Mouse (Mus musculus) forebrain, embryonic 15.5 days (tissue): ENCODE measurements around the gene Crocc2. TPM values are rescaled to one million over a fixed set of nuclear protein-coding genes. Genes with fewer than 3 reads are reported as not detected.
"Not testable (repeated sequence)": the region's sequence is repeated elsewhere in the genome, so short reads cannot be mapped to it uniquely, and the experiment has no call there.

Experiments used
- ATAC-seq: fragments of 200-750 bp; cut with Nextera tagmentation; replicated peaks from 2 replicates; pipeline ENCODE4 v1.8.0; 2017; ENCODE audit warnings: mild to moderate bottlenecking, moderate TSS enrichment, moderate library complexity
- H3K27ac ChIP-seq: fragments of 300-500 bp; sonication (generic); replicated peaks from 2 replicates; pipeline ENCODE4 v1.5.1; 2015; ENCODE audit warnings: mild to moderate bottlenecking, inconsistent platforms
- H3K27me3 ChIP-seq: fragments of 300-500 bp; sonication (generic); 2 replicates; pipeline ENCODE4 v1.6.1; 2015; ENCODE audit warnings: inconsistent platforms
- H3K36me3 ChIP-seq: fragments of 300-500 bp; sonication (generic); 2 replicates; pipeline ENCODE4 v1.6.1; 2015; ENCODE audit warnings: mild to moderate bottlenecking, inconsistent platforms
- H3K4me1 ChIP-seq: fragments of 300-500 bp; sonication (generic); 2 replicates; pipeline ENCODE4 v1.6.1; 2015; ENCODE audit warnings: inconsistent platforms
- H3K4me2 ChIP-seq: fragments of 300-500 bp; sonication (generic); replicated peaks from 2 replicates; pipeline ENCODE4 v1.6.1; 2015; ENCODE audit warnings: mild to moderate bottlenecking, inconsistent platforms
- H3K4me3 ChIP-seq: fragments of 300-500 bp; sonication (generic); 2 replicates; pipeline ENCODE4 v1.5.1; 2015; ENCODE audit warnings: mild to moderate bottlenecking, inconsistent platforms
- H3K9ac ChIP-seq: fragments of 300-500 bp; sonication (generic); replicated peaks from 2 replicates; pipeline ENCODE4 v1.6.1; 2015; ENCODE audit warnings: mild to moderate bottlenecking, inconsistent platforms
- H3K9me3 ChIP-seq: fragments of 300-500 bp; sonication (generic); 2 replicates; pipeline ENCODE4 v1.6.1; 2016; ENCODE audit warnings: inconsistent platforms
- WGBS: fragments of 180-500 bp; shearing (Covaris S2); methylation state at CpG from one replicate; pipeline ENCODE4 v1.1.7; 2015; ENCODE audit warnings: mixed read lengths; 5-methylcytosine and 5-hydroxymethylcytosine counted together
- polyA plus RNA-seq: library from polyadenylated mRNA; unstranded; fragments of >200 nt; fragmentation: Nextera tagmentation; extraction: Ambion mirVana; gene quantifications from 2 replicates; pipeline ENCODE4 v1.2.1, GENCODE M21; 2015

Gene Crocc2
- polyA plus RNA-seq, 1 experiment from 2014 or later = 0.38 TPM

- ATAC-seq = no peak
- H3K4me3 ChIP-seq = no peak overlapping the region
- no peaks in the 10 kb centered on the region for H3K36me3 ChIP-seq
- no peak overlapping the region for H3K27ac ChIP-seq
- 90% methylated on average over 11 of the region's 11 CpGs for WGBS
- no peak overlapping the region for H3K4me2 ChIP-seq
- no peaks in the 10 kb centered on the region for H3K4me1 ChIP-seq
- no peak overlapping the region for H3K9ac ChIP-seq
- H3K9me3 ChIP-seq = no peaks in the 10 kb centered on the region
- no peaks in the 10 kb centered on the region for H3K27me3 ChIP-seq
These were observed 2.0 kb upstream of the Crocc2 start for GRCm38 (mm10) chr1:93166346-93167079.

DNA sequence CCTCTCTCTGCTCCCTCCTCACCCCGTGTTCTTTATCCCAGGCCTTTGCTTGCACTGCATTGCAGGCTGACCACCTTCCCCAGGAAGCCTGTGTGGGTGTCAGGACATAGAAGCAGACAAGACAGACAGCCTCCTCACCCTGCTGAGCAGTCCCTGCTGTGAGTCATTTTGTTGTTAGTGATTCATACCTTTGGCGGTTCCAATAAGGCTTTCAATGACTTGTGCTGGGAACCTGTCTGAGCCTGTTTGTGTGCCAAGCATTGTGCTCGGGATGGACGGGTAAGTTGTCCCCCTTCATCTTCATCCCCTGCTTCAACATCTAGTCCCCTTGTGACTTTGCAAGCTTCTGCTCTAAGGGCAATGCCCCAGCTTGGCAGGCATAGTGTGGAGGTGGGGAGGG, 5.1 kb downstream of the Crocc2 start:
- no peak for ATAC-seq
- Histone ChIP-seq H3K4me3 (no peak overlapping the region), H3K27me3 (no peaks in the 10 kb centered on the region), H3K36me3 (no peaks in the 10 kb centered on the region), H3K4me1 (peaks cover 11% of the 10 kb centered on the region), H3K9me3 (no peaks in the 10 kb centered on the region), H3K4me2 (no peak overlapping the region), H3K9ac (no peak overlapping the region), H3K27ac (no peak overlapping the region)
- 65% methylated on average over 4 of the region's 4 CpGs for WGBS

- Histone ChIP-seq H3K36me3 (no peaks in the 10 kb centered on the region), H3K9me3 (no peaks in the 10 kb centered on the region), H3K4me3 (no peak overlapping the region), H3K4me2 (no peak overlapping the region), H3K27me3 (no peaks in the 10 kb centered on the region), H3K9ac (no peak overlapping the region), H3K4me1 (peaks cover 11% of the 10 kb centered on the region), H3K27ac (no peak overlapping the region)
- 3% methylated on average over 4 of the region's 4 CpGs for WGBS
- peak; percentile 56 for ATAC-seq
These were observed 5.9 kb downstream of the Crocc2 start for GRCm38 (mm10) chr1:93174399-93174798.

- no peaks in the 10 kb centered on the region for H3K36me3 ChIP-seq
- H3K9me3 ChIP-seq = no peaks in the 10 kb centered on the region
- H3K4me3 ChIP-seq = peak overlapping the region; percentile 45; the same call in 1 of the 2 replicates
- H3K9ac ChIP-seq = no peak overlapping the region
- no peak overlapping the region for H3K27ac ChIP-seq
- H3K4me2 ChIP-seq = peak overlapping the region; percentile 90
- peaks cover 11% of the 10 kb centered on the region for H3K4me1 ChIP-seq
- 24% methylated on average over 6 of the region's 6 CpGs for WGBS
- no peaks in the 10 kb centered on the region for H3K27me3 ChIP-seq
- ATAC-seq = no peak; the same call in 1 of the 2 replicates
These were observed 7.3 kb downstream of the Crocc2 start for GRCm38 (mm10) chr1:93175849-93176248.

GRCm38 (mm10) chr1:93176525-93177332, 8.2 kb downstream of the Crocc2 start:
- Histone ChIP-seq H3K4me3 (peak overlapping the region; percentile 45), H3K36me3 (no peaks in the 10 kb centered on the region), H3K9me3 (no peaks in the 10 kb centered on the region), H3K9ac (peak overlapping the region; percentile 55), H3K27ac (no peak overlapping the region), H3K27me3 (no peaks in the 10 kb centered on the region), H3K4me1 (peaks cover 11% of the 10 kb centered on the region), H3K4me2 (peak overlapping the region; percentile 90)
- WGBS = 3% methylated on average over 44 of the region's 44 CpGs
- peak; percentile 82 for ATAC-seq

DNA sequence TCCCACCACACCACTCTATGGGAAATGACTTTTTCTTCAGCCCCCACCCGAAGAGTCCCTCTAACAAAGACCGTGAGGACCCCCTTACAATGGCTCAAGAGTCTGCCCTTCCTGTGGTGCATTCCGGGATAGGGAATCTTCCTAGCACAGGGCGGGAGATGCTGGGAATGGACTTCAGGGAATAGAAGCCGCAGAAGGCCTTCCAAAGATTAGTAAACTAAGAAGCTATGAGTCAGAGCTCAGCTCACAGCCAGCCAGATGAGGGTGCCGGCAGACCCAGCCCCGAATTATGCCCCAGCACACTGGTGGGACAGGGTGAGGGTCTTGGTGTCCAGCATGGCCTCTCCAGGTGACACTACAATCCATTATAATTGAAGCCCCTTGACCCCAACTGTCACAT, 13.8 kb downstream of the Crocc2 start:
- Histone ChIP-seq H3K4me3 (no peak overlapping the region), H3K27me3 (no peaks in the 10 kb centered on the region), H3K4me2 (no peak overlapping the region), H3K9ac (no peak overlapping the region), H3K36me3 (no peaks in the 10 kb centered on the region), H3K27ac (no peak overlapping the region), H3K9me3 (no peaks in the 10 kb centered on the region), H3K4me1 (0 out of 2 replicates have a peak, but pooled peaks cover 5% of the 10 kb centered on the region)
- no peak for ATAC-seq
- WGBS = 87% methylated on average over 7 of the region's 7 CpGs

- Histone ChIP-seq H3K4me2 (no peak overlapping the region), H3K9me3 (no peaks in the 10 kb centered on the region), H3K27ac (no peak overlapping the region), H3K36me3 (no peaks in the 10 kb centered on the region), H3K27me3 (no peaks in the 10 kb centered on the region), H3K4me1 (0 out of 2 replicates have a peak, but pooled peaks cover 5% of the 10 kb centered on the region), H3K4me3 (no peak overlapping the region), H3K9ac (no peak overlapping the region)
- peak; percentile 76 for ATAC-seq
- 60% methylated on average over 14 of the region's 14 CpGs for WGBS
These were observed 15.7 kb downstream of the Crocc2 start for GRCm38 (mm10) chr1:93184071-93184828.

DNA sequence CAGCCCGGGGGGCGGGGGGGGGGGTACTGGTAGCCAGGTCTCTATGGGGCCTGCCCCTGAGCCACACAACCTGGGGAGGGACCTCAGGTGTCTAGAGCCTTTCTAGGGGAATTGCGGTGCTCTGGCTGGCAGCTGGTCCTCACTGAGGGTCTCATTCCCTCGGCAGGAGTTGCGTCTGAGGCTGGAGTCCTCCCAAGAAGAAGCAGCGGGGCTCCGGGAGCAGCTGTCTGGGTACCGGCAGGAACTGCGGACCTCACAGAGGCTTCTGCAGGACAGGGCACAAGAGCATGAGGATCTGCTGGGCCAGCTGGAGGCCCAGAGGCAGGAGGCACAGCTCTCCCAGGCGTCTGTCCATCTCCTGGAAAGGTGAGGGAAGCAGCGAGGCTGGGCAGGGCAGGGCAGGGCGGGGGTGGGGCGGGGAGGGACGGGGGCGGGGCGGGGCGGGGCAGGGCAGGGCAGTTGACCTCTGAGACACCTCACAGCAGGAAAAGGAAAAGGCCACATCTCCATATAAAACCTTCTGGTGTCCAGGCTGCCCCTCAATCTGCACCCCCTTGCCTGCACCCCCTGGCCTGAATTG, 22.3 kb downstream of the Crocc2 start:
- Histone ChIP-seq H3K9me3 (no peaks in the 10 kb centered on the region), H3K27me3 (no peaks in the 10 kb centered on the region), H3K4me2 (no peak overlapping the region), H3K4me1 (no peaks in the 10 kb centered on the region), H3K4me3 (no peak overlapping the region), H3K9ac (no peak overlapping the region), H3K27ac (no peak overlapping the region), H3K36me3 (no peaks in the 10 kb centered on the region)
- WGBS = 9% methylated on average over 9 of the region's 17 CpGs
- no peak for ATAC-seq

DNA sequence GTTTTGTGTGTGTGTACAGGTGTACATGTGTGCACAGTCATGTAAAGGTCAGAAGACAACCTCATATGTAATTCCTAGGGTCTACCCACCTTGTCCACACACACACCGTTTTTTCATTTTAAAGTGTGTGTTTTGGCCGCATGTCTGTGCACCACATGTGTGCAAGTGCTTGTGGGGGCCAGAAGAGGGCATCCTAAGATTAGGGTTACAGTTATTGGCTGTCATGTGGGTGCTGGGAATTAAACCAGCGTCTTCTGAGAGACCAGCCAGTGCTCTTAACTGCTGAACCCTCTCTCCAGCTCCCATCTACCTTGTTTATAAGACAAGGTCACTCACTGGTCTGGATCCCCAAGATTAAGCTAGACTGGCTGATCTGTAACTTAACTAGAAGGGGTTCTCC, 26.4 kb downstream of the Crocc2 start:
- Histone ChIP-seq H3K9ac (no peak overlapping the region), H3K9me3 (no peaks in the 10 kb centered on the region), H3K36me3 (no peaks in the 10 kb centered on the region), H3K27ac (no peak overlapping the region), H3K4me2 (no peak overlapping the region), H3K4me3 (no peak overlapping the region), H3K4me1 (no peaks in the 10 kb centered on the region), H3K27me3 (no peaks in the 10 kb centered on the region)
- 88% methylated on average over 3 of the region's 3 CpGs for WGBS
- ATAC-seq = no peak

DNA sequence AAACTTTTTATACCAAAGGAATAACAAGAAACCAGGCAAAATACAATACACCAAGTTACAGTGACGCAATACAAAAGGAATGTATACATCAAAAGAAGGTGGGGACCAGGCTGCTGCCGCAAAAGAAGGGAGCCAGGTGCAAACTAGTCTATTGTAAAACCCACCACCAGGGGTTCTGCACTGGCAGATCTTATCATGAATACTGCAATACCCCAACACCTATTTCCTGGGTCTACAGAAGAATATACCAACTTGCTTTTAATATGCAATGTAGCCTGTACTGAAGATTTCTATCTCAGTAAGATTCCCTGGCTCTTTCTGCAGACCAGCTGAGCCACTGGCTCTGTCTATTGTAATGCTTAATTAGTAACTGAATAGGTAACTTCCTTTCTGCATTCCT, 28.9 kb downstream of the Crocc2 start:
- WGBS = 90% methylated on average over 2 of the region's 2 CpGs
- not testable (repeated sequence) for H3K9ac ChIP-seq, H3K9me3 ChIP-seq, H3K36me3 ChIP-seq, H3K4me1 ChIP-seq, ATAC-seq, H3K27me3 ChIP-seq, H3K4me2 ChIP-seq, H3K4me3 ChIP-seq, H3K27ac ChIP-seq

DNA sequence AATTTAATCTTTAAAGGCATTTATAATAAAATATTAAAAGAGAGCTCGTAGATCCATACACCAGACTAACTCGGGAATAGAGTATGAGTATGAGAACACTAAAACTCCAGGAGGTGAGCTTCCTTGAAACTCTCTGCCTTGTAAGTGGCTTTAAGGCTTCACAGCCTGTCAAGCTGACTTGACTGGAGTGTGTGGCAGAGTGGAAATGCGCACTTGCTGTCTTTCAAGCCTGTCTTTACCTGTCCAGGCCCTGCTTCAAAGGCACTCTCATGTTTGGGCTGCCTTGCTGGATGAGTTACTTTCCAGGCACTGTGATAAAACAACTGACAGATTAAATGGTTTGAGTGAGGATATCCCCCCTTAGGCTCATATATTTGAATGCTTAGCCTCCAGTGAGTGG, 29.4 kb downstream of the Crocc2 start:
- WGBS = 84% methylated on average over 3 of the region's 3 CpGs
- ATAC-seq = no peak
- Histone ChIP-seq H3K27ac (no peak overlapping the region), H3K9ac (no peak overlapping the region), H3K9me3 (no peaks in the 10 kb centered on the region), H3K4me3 (no peak overlapping the region), H3K36me3 (no peaks in the 10 kb centered on the region), H3K27me3 (no peaks in the 10 kb centered on the region), H3K4me2 (no peak overlapping the region), H3K4me1 (no peaks in the 10 kb centered on the region)
